In the genomic region with DNA sequence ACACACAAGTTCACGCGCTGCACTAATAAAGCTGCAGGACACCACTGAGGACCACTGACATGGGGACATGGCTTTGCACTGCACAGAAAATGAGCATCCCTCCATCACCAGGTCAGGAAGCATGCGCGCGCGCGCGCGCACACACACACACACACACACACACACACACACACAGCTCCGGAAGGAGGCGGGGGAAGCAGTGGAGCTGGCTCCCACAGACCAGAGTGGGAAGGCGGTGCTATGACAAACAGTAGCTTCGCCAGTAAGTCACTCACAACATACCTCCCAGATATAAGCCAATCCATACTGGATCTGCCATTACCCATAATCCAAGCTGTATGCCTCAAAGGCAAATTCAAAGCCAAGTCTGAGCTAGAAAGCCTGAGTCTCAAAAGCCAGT, we compare ENCODE assay signal across 9 mouse cellular contexts. TPM values are rescaled to one million over a fixed set of nuclear protein-coding genes. Genes with fewer than 3 reads are reported as not detected.
A peak's percentile ranks its signal among the peaks of the same experiment; 100 is the strongest.
DNase-seq lines count a peak whose midpoint lies in the region; ATAC-seq and TF ChIP-seq lines count a peak whose summit lies in the region.
"Had no signal": no experiment of that assay in that cellular context is flagged by ENCODE, and none has a peak within 500 bp of the region (broad histone marks: within the 10 kb centered on the region; RNA-seq: fewer than 3 reads in every experiment).

No protein-coding gene starts in this region.

- WGBS in heart, embryonic 11.5 days (ENCODE audit: insufficient replicate concordance) = 97% methylated on average over 13 of the region's 13 CpGs
- WGBS in stomach, embryonic 14.5 days = 91% methylated on average over 13 of the region's 13 CpGs
- 92% methylated on average over 13 of the region's 13 CpGs for WGBS in stomach, postnatal 0 days
- WGBS in limb, embryonic 13.5 days = 95% methylated on average over 13 of the region's 13 CpGs

- peaks cover 19% of the 10 kb centered on the region for H3K36me3 ChIP-seq in heart, embryonic 11.5 days (ENCODE audit: control insufficient read depth, insufficient read depth, low read length)
- H3K36me3 ChIP-seq in stomach, embryonic 14.5 days (ENCODE audit: control insufficient read depth, insufficient read depth, low read length) = peaks cover 35% of the 10 kb centered on the region
- peaks cover 23% of the 10 kb centered on the region for H3K36me3 ChIP-seq in stomach, postnatal 0 days (ENCODE audit: control insufficient read depth, insufficient read depth, low read length)
- peaks cover 49% of the 10 kb centered on the region for H3K36me3 ChIP-seq in limb, embryonic 13.5 days

- no peak for TF ChIP-seq CTCF in stomach, postnatal 0 days (IDR thresholded peaks at IDR 0.05; ENCODE audit: low read depth)

- H3K27ac ChIP-seq in heart, embryonic 11.5 days (ENCODE audit: low read depth, low read length) = no peak overlapping the region
- no peak overlapping the region for H3K27ac ChIP-seq in stomach, embryonic 14.5 days (ENCODE audit: low read length)
- H3K27ac ChIP-seq in stomach, postnatal 0 days (replicated peaks) = no peak overlapping the region
- no peak overlapping the region for H3K27ac ChIP-seq in limb, embryonic 13.5 days

- no peaks in the 10 kb centered on the region for H3K27me3 ChIP-seq in heart, embryonic 11.5 days (ENCODE audit: control insufficient read depth, insufficient read depth, low read length)
- H3K27me3 ChIP-seq in stomach, embryonic 14.5 days (ENCODE audit: control insufficient read depth, insufficient read depth, low read length) = no peaks in the 10 kb centered on the region
- H3K27me3 ChIP-seq in stomach, postnatal 0 days (ENCODE audit: control insufficient read depth, insufficient read depth, low read length) = no peaks in the 10 kb centered on the region
- no peaks in the 10 kb centered on the region for H3K27me3 ChIP-seq in limb, embryonic 13.5 days

- H3K4me3 ChIP-seq in heart, embryonic 11.5 days (ENCODE audit: low read depth, low read length) = 0 out of 2 replicates have a peak overlapping the region, but pooled peaks have one; percentile 70
- H3K4me3 ChIP-seq in stomach, embryonic 14.5 days (ENCODE audit: low read depth, low read length) = 0 out of 2 replicates have a peak overlapping the region, but pooled peaks have one; percentile 64
- H3K4me3 ChIP-seq in stomach, postnatal 0 days (ENCODE audit: low read depth, low read length) = no peak overlapping the region; the same call in 1 of the 2 replicates
- peak overlapping the region; percentile 66 for H3K4me3 ChIP-seq in limb, embryonic 13.5 days

- H3K4me2 ChIP-seq in heart, embryonic 11.5 days = peak overlapping the region; percentile 91
- peak overlapping the region; percentile 87; the same call in 1 of the 2 replicates for H3K4me2 ChIP-seq in stomach, embryonic 14.5 days (replicated peaks; ENCODE audit: low read depth, low read length)
- no peak overlapping the region for H3K4me2 ChIP-seq in stomach, postnatal 0 days (replicated peaks; ENCODE audit: low read depth)
- H3K4me2 ChIP-seq in limb, embryonic 13.5 days (replicated peaks) = peak overlapping the region; percentile 85

- H3K4me1 ChIP-seq in heart, embryonic 11.5 days (ENCODE audit: control insufficient read depth, insufficient read depth, low read length) = peaks cover 7% of the 10 kb centered on the region
- peaks cover 12% of the 10 kb centered on the region for H3K4me1 ChIP-seq in stomach, embryonic 14.5 days (ENCODE audit: control insufficient read depth, insufficient read depth, low read length)
- no peaks in the 10 kb centered on the region; the same call in 1 of the 2 replicates for H3K4me1 ChIP-seq in stomach, postnatal 0 days (replicated peaks; ENCODE audit: control insufficient read depth, insufficient read depth)
- H3K4me1 ChIP-seq in limb, embryonic 13.5 days = peaks cover 13% of the 10 kb centered on the region

- H3K9me3 ChIP-seq in heart, embryonic 11.5 days (replicated peaks; ENCODE audit: control insufficient read depth, low read length) = 0 out of 2 replicates have a peak, but pooled peaks cover 2% of the 10 kb centered on the region
- peaks cover 3% of the 10 kb centered on the region; the same call in 1 of the 2 replicates for H3K9me3 ChIP-seq in stomach, embryonic 14.5 days (ENCODE audit: control insufficient read depth, low read depth, low read length)
- no peaks in the 10 kb centered on the region for H3K9me3 ChIP-seq in stomach, postnatal 0 days (ENCODE audit: control insufficient read depth, low read length)
- H3K9me3 ChIP-seq in limb, embryonic 13.5 days = peaks cover 5% of the 10 kb centered on the region; the same call in 1 of the 2 replicates

- ATAC-seq in heart, embryonic 11.5 days (replicated peaks; ENCODE audit: insufficient number of reproducible peaks, low FRiP score, low TSS enrichment) = no peak
- ATAC-seq in stomach, embryonic 14.5 days (ENCODE audit: insufficient number of reproducible peaks, insufficient read depth, low FRiP score, low read depth) = no peak
- ATAC-seq in stomach, postnatal 0 days (ENCODE audit: low FRiP score, low TSS enrichment) = no peak
- no peak for ATAC-seq in limb, embryonic 13.5 days (ENCODE audit: low FRiP score, low read depth)
- ATAC-seq in erythroid progenitor cell, adult 5-6 weeks (replicated peaks; ENCODE audit: low FRiP score, poor library complexity, severe bottlenecking) = no peak
- ATAC-seq: inflammation-experienced regulatory T-cells, adult 6 months had no signal

- H3K9ac ChIP-seq in heart, embryonic 11.5 days (ENCODE audit: low read depth, low read length) = peak overlapping the region; percentile 74
- 0 out of 2 replicates have a peak overlapping the region, but pooled peaks have one; percentile 63 for H3K9ac ChIP-seq in stomach, embryonic 14.5 days (replicated peaks; ENCODE audit: low read depth, low read length)
- no peak overlapping the region for H3K9ac ChIP-seq in stomach, postnatal 0 days (ENCODE audit: low read length)
- peak overlapping the region; percentile 78 for H3K9ac ChIP-seq in limb, embryonic 13.5 days

- TF ChIP-seq EP300 in stomach, postnatal 0 days (optimal IDR thresholded peaks at IDR 0.05) = no peak

- no peak for DNase-seq in heart, adult 8-10 months (ENCODE audit: low spot score)
- DNase-seq in stomach, postnatal 0 days (ENCODE audit: low spot score) = no peak
- DNase-seq in left cerebral cortex, adult 9 months (ENCODE audit: low spot score in 2 of 2) = no peak
- no peak for DNase-seq in kidney, adult 11 months

RNA-seq across cellular contexts. Expression of a gene that starts 1.6 kb away (rescaled TPM):
- 40.1 and 43.1 TPM in 2 replicates for polyA plus RNA-seq in heart, embryonic 11.5 days (2014; fragmentation: Nextera tagmentation; extraction: Ambion mirVana)
- total RNA-seq in heart, adult 8-10 months (2022) = 10 to 100 TPM; 13.4 to 15.9 (median 14.9) TPM
- polyA plus RNA-seq in stomach, embryonic 14.5 days (2014; fragmentation: Nextera tagmentation; extraction: Ambion mirVana) = 54.3 and 56.6 TPM in 2 replicates
- 18.7 and 18.9 TPM in 2 replicates for polyA plus RNA-seq in stomach, postnatal 0 days (2015; fragmentation: Nextera tagmentation; extraction: Ambion mirVana)
- 101 and 105 TPM in 2 replicates for polyA plus RNA-seq in limb, embryonic 13.5 days (2015; fragmentation: Nextera tagmentation; extraction: Ambion mirVana)
- total RNA-seq in erythroid progenitor cell, adult 5-6 weeks (2015; ENCODE audit: low replicate concordance) = 62.9 and 75.7 TPM in 2 replicates
- 39.6 and 53.8 TPM in 2 replicates for total RNA-seq in erythroid progenitor cell, adult 5-6 weeks (2017; ENCODE audit: low replicate concordance)

RNA-seq across cellular contexts. Expression of a gene that starts 6.7 kb away (rescaled TPM):
- polyA plus RNA-seq in heart, embryonic 11.5 days (2014; fragmentation: Nextera tagmentation; extraction: Ambion mirVana) = 48.5 and 53.4 TPM in 2 replicates
- 10 to 100 TPM; 42.6 to 56.6 (median 45.5) TPM for total RNA-seq in heart, adult 8-10 months (2022)
- 63.2 and 66.7 TPM in 2 replicates for polyA plus RNA-seq in stomach, embryonic 14.5 days (2014; fragmentation: Nextera tagmentation; extraction: Ambion mirVana)
- polyA plus RNA-seq in stomach, postnatal 0 days (2015; fragmentation: Nextera tagmentation; extraction: Ambion mirVana) = 56.5 and 59.7 TPM in 2 replicates
- polyA plus RNA-seq in limb, embryonic 13.5 days (2015; fragmentation: Nextera tagmentation; extraction: Ambion mirVana) = 70.5 and 72.4 TPM in 2 replicates
- 57.3 and 105 TPM in 2 replicates for total RNA-seq in erythroid progenitor cell, adult 5-6 weeks (2015; ENCODE audit: low replicate concordance)
- 59.3 and 81.4 TPM in 2 replicates for total RNA-seq in erythroid progenitor cell, adult 5-6 weeks (2017; ENCODE audit: low replicate concordance)

RNA-seq across cellular contexts. Expression of a gene that starts 15.2 kb away (rescaled TPM):
- not detected in 2 replicates for polyA plus RNA-seq in heart, embryonic 11.5 days (2014; fragmentation: Nextera tagmentation; extraction: Ambion mirVana)
- 1 to 10 TPM in 1 of 4 experiments, under 1 TPM in 3; 0.13 to 1.3 (median 0.27) TPM for total RNA-seq in heart, adult 8-10 months (2022)
- not detected in 2 replicates for polyA plus RNA-seq in stomach, embryonic 14.5 days (2014; fragmentation: Nextera tagmentation; extraction: Ambion mirVana)
- 0.13 and 0.22 TPM in 2 replicates for polyA plus RNA-seq in stomach, postnatal 0 days (2015; fragmentation: Nextera tagmentation; extraction: Ambion mirVana)
- 0.19 and 0.25 TPM in 2 replicates for polyA plus RNA-seq in limb, embryonic 13.5 days (2015; fragmentation: Nextera tagmentation; extraction: Ambion mirVana)
- total RNA-seq in erythroid progenitor cell, adult 5-6 weeks (2015; ENCODE audit: low replicate concordance) = 24.3 and 27.0 TPM in 2 replicates
- total RNA-seq in erythroid progenitor cell, adult 5-6 weeks (2017; ENCODE audit: low replicate concordance) = 15.3 and 17.3 TPM in 2 replicates

RNA-seq across cellular contexts. Expression of a gene that starts 22.6 kb away (rescaled TPM):
- polyA plus RNA-seq in heart, embryonic 11.5 days (2014; fragmentation: Nextera tagmentation; extraction: Ambion mirVana) = 0.37 and 0.47 TPM in 2 replicates
- total RNA-seq in heart, adult 8-10 months (2022) = 10 to 100 TPM; 14.6 to 21.4 (median 17.7) TPM
- polyA plus RNA-seq in stomach, embryonic 14.5 days (2014; fragmentation: Nextera tagmentation; extraction: Ambion mirVana) = 0.39 and 0.43 TPM in 2 replicates
- polyA plus RNA-seq in stomach, postnatal 0 days (2015; fragmentation: Nextera tagmentation; extraction: Ambion mirVana) = 0.21 and 0.32 TPM in 2 replicates
- polyA plus RNA-seq in limb, embryonic 13.5 days (2015; fragmentation: Nextera tagmentation; extraction: Ambion mirVana) = 0.08 and 0.10 TPM in 2 replicates
- total RNA-seq in erythroid progenitor cell, adult 5-6 weeks (2015; ENCODE audit: low replicate concordance) = 1.3 TPM in 1 of 2 replicates, not detected in the other
- total RNA-seq in erythroid progenitor cell, adult 5-6 weeks (2017; ENCODE audit: low replicate concordance) = not detected in 2 replicates
- polyA plus RNA-seq: inflammation-experienced regulatory T-cells, adult 6 months had no signal

RNA-seq across cellular contexts. Expression of a gene that starts 25.1 kb away (rescaled TPM):
- polyA plus RNA-seq in heart, embryonic 11.5 days (2014; fragmentation: Nextera tagmentation; extraction: Ambion mirVana) = 0.70 TPM in 1 of 2 replicates, not detected in the other
- total RNA-seq in heart, adult 8-10 months (2022) = 1 to 10 TPM in 1 of 4 experiments, under 1 TPM in 3; 0.28 to 1.9 (median 0.37) TPM
- polyA plus RNA-seq in stomach, embryonic 14.5 days (2014; fragmentation: Nextera tagmentation; extraction: Ambion mirVana) = 1.6 and 2.8 TPM in 2 replicates
- polyA plus RNA-seq in stomach, postnatal 0 days (2015; fragmentation: Nextera tagmentation; extraction: Ambion mirVana) = 0.50 and 0.55 TPM in 2 replicates
- 1.0 and 1.3 TPM in 2 replicates for polyA plus RNA-seq in limb, embryonic 13.5 days (2015; fragmentation: Nextera tagmentation; extraction: Ambion mirVana)
- 55.5 and 84.3 TPM in 2 replicates for total RNA-seq in erythroid progenitor cell, adult 5-6 weeks (2015; ENCODE audit: low replicate concordance)
- total RNA-seq in erythroid progenitor cell, adult 5-6 weeks (2017; ENCODE audit: low replicate concordance) = 12.2 and 12.7 TPM in 2 replicates
